Mouse (Mus musculus): ENCODE results near the gene Ubr4. TPM values are rescaled to one million over a fixed set of nuclear protein-coding genes. Genes with fewer than 3 reads are reported as not detected.
A peak's percentile ranks its signal among the peaks of the same experiment; 100 is the strongest.

Gene Ubr4
- polyA plus RNA-seq, 1 experiment: 78.1 TPM

DNA sequence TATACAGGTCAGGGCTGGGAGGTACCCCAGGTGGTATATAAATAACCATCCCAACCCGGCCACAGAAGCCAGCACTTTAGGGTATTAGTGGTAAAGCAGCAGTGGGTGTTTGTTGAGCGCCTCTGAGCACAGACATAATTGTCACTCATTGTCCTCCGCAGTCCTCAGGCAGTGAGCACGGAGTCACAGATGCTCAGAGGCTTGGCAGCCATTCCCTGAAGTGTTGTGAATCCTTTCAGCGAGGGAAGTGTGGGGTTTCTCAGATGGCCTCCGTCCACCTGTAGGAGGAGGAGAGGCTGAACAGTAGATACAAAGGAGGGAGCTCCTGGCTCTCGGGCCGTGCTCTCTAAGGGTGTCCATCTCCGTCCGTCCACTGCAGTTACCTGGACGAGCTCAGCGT, 111.8 kb downstream of the Ubr4 start:
- no peak for TF ChIP-seq FOSL1 (IDR thresholded peaks at IDR 0.05; ENCODE audit: insufficient read depth, low read length, poor library complexity, severe bottlenecking)
- TF ChIP-seq CEBPB (IDR thresholded peaks at IDR 0.05; ENCODE audit: low read depth): no peak
- no peak for TF ChIP-seq MAX (IDR thresholded peaks at IDR 0.05)
- TF ChIP-seq MYOG (IDR thresholded peaks at IDR 0.05; ENCODE audit: control insufficient read depth, extremely low read depth, insufficient read length): no peak
- no peak for TF ChIP-seq CTCF (IDR thresholded peaks at IDR 0.05; ENCODE audit: control insufficient read depth, insufficient read depth, insufficient read length)
- TF ChIP-seq MYOD1 (IDR thresholded peaks at IDR 0.05; ENCODE audit: control insufficient read depth, insufficient read length, low read depth): no peak

DNA sequence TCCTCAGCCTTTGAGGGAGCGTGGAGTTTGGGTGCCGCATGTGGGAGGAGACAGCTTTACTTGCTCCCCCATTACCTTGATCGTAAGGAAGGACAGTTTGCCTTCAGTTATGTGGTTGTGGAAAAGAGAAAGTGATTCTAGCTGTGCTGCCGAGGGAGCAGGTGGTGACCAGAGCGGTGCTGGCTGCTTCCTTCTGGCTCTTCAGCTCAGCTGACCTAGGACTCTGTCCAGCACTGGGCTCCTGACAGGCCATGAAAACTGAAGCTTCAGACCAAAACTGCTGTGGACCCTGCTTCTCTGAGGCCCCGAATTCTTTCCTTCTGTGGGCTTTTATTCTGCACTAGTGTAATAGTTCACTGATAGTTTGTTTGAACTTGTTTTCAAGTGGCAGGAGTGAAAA, 114.1 kb downstream of the Ubr4 start:
- H3K4me3 ChIP-seq (ENCODE audit: insufficient read depth, poor library complexity, severe bottlenecking): no peak overlapping the region
- H3ac ChIP-seq (ENCODE audit: control insufficient read depth, insufficient read length, low read depth): no peak overlapping the region
- H3K79me3 ChIP-seq (ENCODE audit: low read depth): no peaks in the 10 kb centered on the region
- peaks cover 91% of the 10 kb centered on the region for H3K36me3 ChIP-seq (ENCODE audit: control insufficient read depth, insufficient read depth)
- no peaks in the 10 kb centered on the region for H3K27me3 ChIP-seq (ENCODE audit: control insufficient read depth, insufficient read depth, insufficient read length)
- TF ChIP-seq MAX (IDR thresholded peaks at IDR 0.05) (no peak), MYOD1 (IDR thresholded peaks at IDR 0.05; ENCODE audit: control insufficient read depth, insufficient read length, low read depth) (no peak), MYOG (IDR thresholded peaks at IDR 0.05; ENCODE audit: control insufficient read depth, extremely low read depth, insufficient read length) (no peak), USF1 (IDR thresholded peaks at IDR 0.05; ENCODE audit: low read depth) (no peak), FOSL1 (IDR thresholded peaks at IDR 0.05; ENCODE audit: insufficient read depth, low read length, poor library complexity, severe bottlenecking) (no peak), CEBPB (IDR thresholded peaks at IDR 0.05; ENCODE audit: low read depth) (no peak), CTCF (IDR thresholded peaks at IDR 0.05; ENCODE audit: control insufficient read depth, insufficient read depth, insufficient read length) (no peak)
- H3K79me2 ChIP-seq (ENCODE audit: control insufficient read depth, insufficient read depth): no peaks in the 10 kb centered on the region

More for the DNA sequence above, 111.8 kb downstream of the Ubr4 start:
- H3K79me3 ChIP-seq (ENCODE audit: low read depth): no peaks in the 10 kb centered on the region
- no peak overlapping the region for H3ac ChIP-seq (ENCODE audit: control insufficient read depth, insufficient read length, low read depth)
- H3K27me3 ChIP-seq (ENCODE audit: control insufficient read depth, insufficient read depth, insufficient read length): no peaks in the 10 kb centered on the region
- H3K79me2 ChIP-seq (ENCODE audit: control insufficient read depth, insufficient read depth): no peaks in the 10 kb centered on the region
- H3K36me3 ChIP-seq (ENCODE audit: control insufficient read depth, insufficient read depth): peaks cover 92% of the 10 kb centered on the region
- H3K4me3 ChIP-seq (ENCODE audit: insufficient read depth, poor library complexity, severe bottlenecking): no peak overlapping the region

DNA sequence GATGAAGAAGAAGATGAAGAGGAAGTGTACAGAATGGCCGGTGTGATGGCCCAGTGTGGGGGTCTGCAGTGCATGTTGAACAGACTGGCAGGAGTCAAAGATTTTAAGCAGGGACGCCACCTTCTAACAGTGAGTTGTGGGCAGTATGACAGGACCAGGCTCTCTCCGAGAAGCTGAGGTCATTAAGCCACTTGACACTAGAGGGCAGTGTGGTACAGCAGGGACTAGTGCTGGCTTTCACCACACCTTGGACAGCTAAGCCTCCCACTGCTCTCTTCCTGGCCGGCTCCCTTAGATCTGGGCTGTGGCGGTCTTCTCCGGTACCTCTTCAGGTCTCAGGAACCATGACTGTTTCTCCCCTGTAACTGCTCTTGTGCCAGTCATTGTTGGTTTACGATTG, 117.8 kb downstream of the Ubr4 start:
- Histone ChIP-seq H3K79me2 (ENCODE audit: control insufficient read depth, insufficient read depth) (no peaks in the 10 kb centered on the region), H3ac (ENCODE audit: control insufficient read depth, insufficient read length, low read depth) (no peak overlapping the region), H3K4me3 (ENCODE audit: insufficient read depth, poor library complexity, severe bottlenecking) (no peak overlapping the region), H3K27me3 (ENCODE audit: control insufficient read depth, insufficient read depth, insufficient read length) (no peaks in the 10 kb centered on the region), H3K36me3 (ENCODE audit: control insufficient read depth, insufficient read depth) (peaks cover 91% of the 10 kb centered on the region), H3K79me3 (ENCODE audit: low read depth) (no peaks in the 10 kb centered on the region)
- TF ChIP-seq CTCF (IDR thresholded peaks at IDR 0.05; ENCODE audit: control insufficient read depth, insufficient read depth, insufficient read length) (peak; percentile 87), FOSL1 (IDR thresholded peaks at IDR 0.05; ENCODE audit: insufficient read depth, low read length, poor library complexity, severe bottlenecking) (no peak)

DNA sequence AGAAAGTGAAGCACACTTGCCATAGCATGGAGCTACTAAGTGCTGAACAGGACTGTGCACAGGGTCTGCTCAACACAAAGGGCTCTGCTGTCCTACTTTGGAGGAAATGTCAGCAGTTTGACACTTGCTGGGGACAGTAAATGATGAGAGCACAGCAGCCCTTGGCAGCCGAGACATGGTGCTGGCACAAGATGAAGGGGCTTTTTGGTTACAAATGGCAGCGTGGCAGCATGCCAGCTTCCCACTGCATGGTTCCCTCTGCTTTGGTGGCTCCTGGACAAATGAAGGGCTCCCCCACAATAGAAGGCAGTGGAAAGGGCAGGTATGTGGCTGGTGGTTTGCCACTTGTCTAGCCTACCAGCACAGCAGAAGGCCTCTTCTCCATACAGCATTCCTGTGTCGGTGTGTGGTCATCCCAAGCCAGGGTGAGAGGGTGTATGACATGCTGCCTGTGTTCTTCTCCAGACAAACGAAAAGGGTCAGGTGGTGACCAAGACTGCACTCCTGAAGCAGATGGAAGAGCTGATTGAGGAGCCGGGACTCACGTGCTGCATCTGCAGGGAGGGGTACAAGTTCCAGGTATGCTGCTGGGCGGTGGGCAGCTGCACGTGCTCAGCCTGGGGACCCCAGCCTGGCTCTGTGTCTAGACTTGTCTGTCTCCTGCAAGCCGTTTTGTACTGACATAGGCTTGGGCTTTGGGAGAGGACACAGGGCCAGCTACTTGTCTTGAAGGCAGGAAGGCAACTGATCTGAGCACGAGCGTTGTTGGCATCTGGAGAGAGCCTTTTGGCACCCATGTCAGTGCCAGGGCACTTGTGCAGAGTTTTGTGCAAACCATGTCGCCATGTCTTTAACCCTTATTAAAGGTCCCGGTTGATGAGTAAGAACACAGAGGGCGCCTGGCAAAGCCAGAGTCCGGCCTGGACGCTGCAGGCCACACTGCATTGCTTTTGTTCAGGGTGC, 124.5 kb downstream of the Ubr4 start:
- Histone ChIP-seq H3K27me3 (ENCODE audit: control insufficient read depth, insufficient read depth, insufficient read length) (no peaks in the 10 kb centered on the region), H3K36me3 (ENCODE audit: control insufficient read depth, insufficient read depth) (peaks cover 92% of the 10 kb centered on the region), H3K79me3 (ENCODE audit: low read depth) (no peaks in the 10 kb centered on the region), H3ac (ENCODE audit: control insufficient read depth, insufficient read length, low read depth) (no peak overlapping the region), H3K79me2 (ENCODE audit: control insufficient read depth, insufficient read depth) (no peaks in the 10 kb centered on the region), H3K4me3 (ENCODE audit: insufficient read depth, poor library complexity, severe bottlenecking) (no peak overlapping the region)
- no peak for TF ChIP-seq MAX (IDR thresholded peaks at IDR 0.05)

DNA sequence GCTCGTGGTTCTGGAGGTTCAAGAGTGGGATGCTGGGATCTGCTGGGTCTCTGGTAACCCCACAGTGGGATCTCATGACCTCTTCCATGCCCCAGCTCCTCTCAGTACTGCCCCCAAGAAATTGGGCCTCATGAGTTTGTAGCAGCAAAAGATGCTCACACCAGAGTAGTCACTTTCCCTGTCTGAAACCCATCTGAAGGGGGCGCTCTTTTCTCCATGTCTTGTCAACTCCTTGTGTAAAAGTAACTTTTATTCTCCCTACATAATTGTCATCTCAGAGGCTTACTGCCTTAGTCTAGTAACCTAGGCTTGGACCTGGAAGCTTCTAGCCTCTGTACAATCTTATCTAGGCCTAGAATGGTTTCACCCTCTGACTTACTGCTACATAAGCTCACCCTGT, 125.6 kb downstream of the Ubr4 start:
- TF ChIP-seq USF1 (IDR thresholded peaks at IDR 0.05; ENCODE audit: low read depth) (no peak), MYOD1 (IDR thresholded peaks at IDR 0.05; ENCODE audit: control insufficient read depth, insufficient read length, low read depth) (no peak), FOSL1 (IDR thresholded peaks at IDR 0.05; ENCODE audit: insufficient read depth, low read length, poor library complexity, severe bottlenecking) (no peak), MAX (IDR thresholded peaks at IDR 0.05) (no peak), CEBPB (IDR thresholded peaks at IDR 0.05; ENCODE audit: low read depth) (no peak), CTCF (IDR thresholded peaks at IDR 0.05; ENCODE audit: control insufficient read depth, insufficient read depth, insufficient read length) (no peak), MYOG (IDR thresholded peaks at IDR 0.05; ENCODE audit: control insufficient read depth, extremely low read depth, insufficient read length) (no peak)
- no peaks in the 10 kb centered on the region for H3K79me3 ChIP-seq (ENCODE audit: low read depth)
- no peak overlapping the region for H3ac ChIP-seq (ENCODE audit: control insufficient read depth, insufficient read length, low read depth)
- H3K36me3 ChIP-seq (ENCODE audit: control insufficient read depth, insufficient read depth): peaks cover 92% of the 10 kb centered on the region
- H3K79me2 ChIP-seq (ENCODE audit: control insufficient read depth, insufficient read depth): no peaks in the 10 kb centered on the region
- H3K27me3 ChIP-seq (ENCODE audit: control insufficient read depth, insufficient read depth, insufficient read length): no peaks in the 10 kb centered on the region
- H3K4me3 ChIP-seq (ENCODE audit: insufficient read depth, poor library complexity, severe bottlenecking): no peak overlapping the region

DNA sequence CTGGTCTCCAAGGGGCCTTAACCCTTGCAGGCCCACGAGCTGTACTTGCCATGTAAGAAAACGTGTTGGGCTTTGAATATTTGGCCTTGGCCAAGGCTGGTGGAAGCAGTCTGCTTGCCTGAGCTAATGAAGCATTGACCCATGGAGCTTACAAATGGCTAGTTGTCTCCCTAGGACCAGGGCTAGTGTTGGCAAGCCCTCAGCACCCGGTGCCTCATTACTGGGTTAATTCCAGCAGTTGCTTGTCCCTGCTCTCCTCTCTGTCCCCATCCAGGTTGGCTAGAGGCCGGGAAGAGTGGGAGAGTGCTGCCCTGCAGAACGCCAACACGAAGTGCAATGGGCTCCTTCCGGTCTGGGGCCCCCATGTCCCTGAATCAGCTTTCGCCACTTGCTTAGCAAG, 126.8 kb downstream of the Ubr4 start:
- TF ChIP-seq USF1 (IDR thresholded peaks at IDR 0.05; ENCODE audit: low read depth): no peak
- no peak for TF ChIP-seq CEBPB (IDR thresholded peaks at IDR 0.05; ENCODE audit: low read depth)
- no peak for TF ChIP-seq MYOG (IDR thresholded peaks at IDR 0.05; ENCODE audit: control insufficient read depth, extremely low read depth, insufficient read length)
- TF ChIP-seq MYOD1 (IDR thresholded peaks at IDR 0.05; ENCODE audit: control insufficient read depth, insufficient read length, low read depth): no peak
- no peak for TF ChIP-seq CTCF (IDR thresholded peaks at IDR 0.05; ENCODE audit: control insufficient read depth, insufficient read depth, insufficient read length)
- no peak for TF ChIP-seq MAX (IDR thresholded peaks at IDR 0.05)
- TF ChIP-seq FOSL1 (IDR thresholded peaks at IDR 0.05; ENCODE audit: insufficient read depth, low read length, poor library complexity, severe bottlenecking): no peak
- no peaks in the 10 kb centered on the region for H3K27me3 ChIP-seq (ENCODE audit: control insufficient read depth, insufficient read depth, insufficient read length)
- H3K36me3 ChIP-seq (ENCODE audit: control insufficient read depth, insufficient read depth): peaks cover 92% of the 10 kb centered on the region
- H3ac ChIP-seq (ENCODE audit: control insufficient read depth, insufficient read length, low read depth): no peak overlapping the region
- no peaks in the 10 kb centered on the region for H3K79me2 ChIP-seq (ENCODE audit: control insufficient read depth, insufficient read depth)
- H3K79me3 ChIP-seq (ENCODE audit: low read depth): no peaks in the 10 kb centered on the region
- H3K4me3 ChIP-seq (ENCODE audit: insufficient read depth, poor library complexity, severe bottlenecking): no peak overlapping the region

Data from C2C12 (cell line).